Mouse (Mus musculus) ES-E14 (cell line): ENCODE measurements around the gene Wiz. TPM values are rescaled to one million over a fixed set of nuclear protein-coding genes. Genes with fewer than 3 reads are reported as not detected.

Experiments
- DNase-seq: peaks from one replicate; pipeline ENCODE4 v3.0.0-alpha.2; 2013; ENCODE audit warnings: low read depth, low spot score
- H3K27ac ChIP-seq: 2 replicates; pipeline ENCODE4 v1.5.1; 2012; ENCODE audit warnings: low read depth, mild to moderate bottlenecking, low read length, moderate library complexity, mixed read lengths; ENCODE audit not compliant: poor library complexity, insufficient read depth, severe bottlenecking
- H3K36me3 ChIP-seq: 2 replicates; pipeline ENCODE4 v1.6.1; 2012; ENCODE audit warnings: mild to moderate bottlenecking, low read length, moderate library complexity, mixed read lengths; ENCODE audit not compliant: control insufficient read depth, poor library complexity, insufficient read depth, severe bottlenecking
- H3K4me1 ChIP-seq, 2 experiments: fragments of 150-350 bp in 1 of 2; sonication (generic) in 1 of 2; 2 replicates each; pipeline ENCODE4 v1.6.1; 2012; ENCODE audit warnings: low read length in 2 of 2, mild to moderate bottlenecking in 1 of 2, mixed read lengths in 1 of 2; ENCODE audit not compliant: control insufficient read depth in 2 of 2, insufficient read depth in 2 of 2, poor library complexity in 1 of 2
- H3K4me3 ChIP-seq, 2 experiments: fragments of 150-350 bp in 1 of 2; sonication (generic) in 1 of 2; 2 replicates each; pipeline ENCODE4 v1.5.1; 2012; ENCODE audit warnings: low read length in 2 of 2, low read depth in 1 of 2, mild to moderate bottlenecking in 1 of 2, mixed read lengths in 1 of 2; ENCODE audit not compliant: insufficient read depth in 1 of 2, poor library complexity in 1 of 2, severe bottlenecking in 1 of 2
- H3K9ac ChIP-seq: 2 replicates; pipeline ENCODE4 v1.6.1; 2012; ENCODE audit warnings: low read depth, mild to moderate bottlenecking, low read length, mixed read lengths; ENCODE audit not compliant: poor library complexity, insufficient read depth, severe bottlenecking
- H3K9me3 ChIP-seq: fragments of 150-350 bp; sonication (generic); 2 replicates; pipeline ENCODE4 v1.6.1; 2012; ENCODE audit warnings: low read depth, mild to moderate bottlenecking, low read length; ENCODE audit not compliant: control insufficient read depth, insufficient read depth
- CHD2 ChIP-seq: IDR thresholded peaks from 2 replicates; pipeline ENCODE4 v1.6.1; 2014; ENCODE audit warnings: mild to moderate bottlenecking, low read depth, low read length, inconsistent platforms
- HCFC1 ChIP-seq: IDR thresholded peaks from 2 replicates; pipeline ENCODE4 v1.6.1; 2012; ENCODE audit warnings: low read length, inconsistent platforms, borderline replicate concordance; ENCODE audit not compliant: insufficient read depth
- MAFK ChIP-seq: IDR thresholded peaks from 2 replicates; pipeline ENCODE4 v1.6.1; 2014; ENCODE audit warnings: mild to moderate bottlenecking, low read depth, low read length, inconsistent platforms; ENCODE audit not compliant: insufficient read depth
- ZC3H11A ChIP-seq: IDR thresholded peaks from 2 replicates; pipeline ENCODE4 v1.6.1; 2012; ENCODE audit warnings: low read depth, mild to moderate bottlenecking, inconsistent platforms, low read length, borderline replicate concordance
- ZNF384 ChIP-seq: IDR thresholded peaks from 2 replicates; pipeline ENCODE4 v1.6.1; 2012; ENCODE audit warnings: low read depth, low read length, inconsistent platforms
- in situ Hi-C, 2 experiments: fragments of 600-800 bp; cut with MboI; formaldehyde crosslinking; loops; one replicate each; pipeline ENCODE4 v1.15.1; 2025; ENCODE audit warnings: low sequenced_read_pairs in 2 of 2, inconsistent platforms in 1 of 2; ENCODE audit not compliant: unreplicated experiment in 2 of 2
- total RNA-seq: library from RNA; depleted of rRNA; stranded (reverse); fragments of 300-350 nt; gene quantifications from 2 replicates; pipeline ENCODE4 v1.2.3, GENCODE M21; 2012

Gene Wiz
- total RNA-seq, 1 experiment: 10.4 TPM

DNA sequence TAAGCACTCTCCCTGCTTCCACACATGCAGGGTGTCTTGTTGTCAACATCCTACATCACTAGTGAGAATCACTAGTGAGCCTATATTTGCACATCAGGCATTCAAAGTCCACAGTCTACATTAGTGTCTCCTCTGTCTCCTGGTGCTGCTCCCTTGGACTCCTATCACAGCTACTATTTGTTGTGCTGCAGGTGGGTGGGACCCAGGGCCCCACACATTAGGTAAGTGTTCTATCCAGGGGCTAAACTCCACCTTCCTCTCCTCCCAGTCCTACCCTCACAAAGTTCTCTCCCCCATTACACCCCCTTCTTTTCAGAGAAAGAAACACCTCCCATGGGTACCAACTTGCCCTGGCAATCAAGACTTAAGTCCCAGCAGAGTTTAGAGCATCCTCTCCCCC lies 37.4 kb upstream of the Wiz start:
- in situ Hi-C loops: no loop called here
- no peak overlapping the region for H3K9ac ChIP-seq
- no peak for TF ChIP-seq ZNF384
- TF ChIP-seq ZC3H11A: no peak
- TF ChIP-seq MAFK: no peak
- TF ChIP-seq HCFC1: no peak
- TF ChIP-seq CHD2: no peak
- no peak overlapping the region for H3K4me3 ChIP-seq
- DNase-seq: no peak
- H3K27ac ChIP-seq: no peak overlapping the region
- H3K36me3 ChIP-seq: no peaks in the 10 kb centered on the region
- H3K4me1 ChIP-seq: no peaks in the 10 kb centered on the region
- H3K9me3 ChIP-seq: no peaks in the 10 kb centered on the region

DNA sequence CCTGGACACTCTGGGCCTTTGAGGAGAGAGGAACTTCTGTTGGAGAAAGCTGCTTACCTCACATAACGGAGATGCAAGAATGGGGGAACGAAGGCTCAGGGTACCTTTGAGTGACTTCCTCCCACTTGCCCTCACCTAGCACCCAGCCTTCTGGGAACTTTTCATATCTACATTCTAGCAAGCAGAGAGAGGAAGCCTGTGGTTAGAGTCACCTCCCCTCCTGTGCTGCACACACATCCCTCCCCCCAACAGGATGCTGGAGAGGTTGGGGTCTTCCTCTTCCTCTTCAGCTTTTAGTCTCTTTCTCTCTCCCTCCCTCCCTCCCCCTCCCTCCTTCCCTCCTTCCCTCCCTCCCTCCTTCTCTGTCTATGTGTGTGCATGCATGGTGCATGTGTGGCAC lies 34.8 kb upstream of the Wiz start, which contains the start of gene Pglyrp2:
Gene Pglyrp2, minus strand, starts transcription at position 134 of the 400 bp plus-strand sequence.
- no peaks in the 10 kb centered on the region for H3K4me1 ChIP-seq
- no peak within 1 kb of the TSS for H3K27ac ChIP-seq
- in situ Hi-C loops: no loop called here
- no peak within 1 kb of the TSS for H3K9ac ChIP-seq
- H3K36me3 ChIP-seq: no peaks in the 10 kb centered on the region
- TF ChIP-seq HCFC1 (no peak), ZNF384 (no peak), ZC3H11A (no peak), CHD2 (no peak), MAFK (no peak)
- no peaks in the 10 kb centered on the region for H3K9me3 ChIP-seq
- H3K4me3 ChIP-seq: no peak within 1 kb of the TSS
- DNase-seq: no peak

DNA sequence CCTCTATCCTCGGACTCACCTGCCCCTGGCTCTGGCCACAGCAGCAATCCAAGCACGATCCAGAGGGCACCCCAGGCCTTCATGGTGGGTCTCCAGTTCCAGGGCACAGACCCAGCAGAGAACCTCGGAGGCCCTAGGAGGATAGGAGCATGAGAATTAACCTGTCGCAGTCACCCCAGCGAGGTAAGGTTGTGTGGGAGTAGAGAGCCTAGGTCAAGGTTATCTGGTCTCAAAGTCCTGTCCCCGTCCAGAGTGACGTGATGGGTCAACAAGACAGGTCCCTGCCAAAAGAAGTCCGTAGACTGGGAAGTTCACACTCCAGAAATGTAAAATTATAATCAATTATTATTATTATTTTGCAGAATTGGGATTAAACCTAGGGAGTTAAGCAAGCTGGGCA lies 31.5 kb upstream of the Wiz start:
- Histone ChIP-seq H3K9ac (no peak overlapping the region), H3K4me1 (peaks cover 0 to 2% of the 10 kb centered on the region in 2 experiments; a peak in 1 of 4 replicates), H3K27ac (no peak overlapping the region), H3K4me3 (no peak overlapping the region), H3K36me3 (no peaks in the 10 kb centered on the region), H3K9me3 (no peaks in the 10 kb centered on the region)
- no peak for DNase-seq
- in situ Hi-C loops: no loop called here
- no peak for TF ChIP-seq HCFC1
- no peak for TF ChIP-seq ZNF384
- TF ChIP-seq MAFK: no peak
- TF ChIP-seq CHD2: no peak

DNA sequence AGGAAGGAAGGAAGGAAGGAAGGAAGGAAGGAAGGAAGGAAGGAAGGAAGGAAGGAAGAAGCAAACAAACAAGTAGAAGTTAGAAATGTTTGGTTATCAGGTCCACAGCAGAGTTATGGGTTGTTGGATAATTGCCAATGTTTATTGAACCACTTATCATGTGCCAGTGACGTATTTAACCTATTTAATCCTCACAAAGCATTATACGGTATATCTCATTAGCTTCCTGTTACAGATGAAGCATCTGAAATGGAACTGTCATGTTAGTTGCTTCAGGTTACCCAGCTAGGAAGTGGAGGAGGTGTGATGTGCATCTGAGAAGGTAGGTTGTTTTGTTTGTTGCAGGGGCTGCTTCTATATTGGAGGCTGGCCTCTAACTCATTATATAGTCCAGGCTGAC lies 30.8 kb upstream of the Wiz start:
- no peak overlapping the region for H3K9ac ChIP-seq
- no peak for TF ChIP-seq CHD2
- TF ChIP-seq HCFC1: no peak
- TF ChIP-seq MAFK: no peak
- TF ChIP-seq ZC3H11A: no peak
- TF ChIP-seq ZNF384: no peak
- in situ Hi-C loops: no loop called here

DNA sequence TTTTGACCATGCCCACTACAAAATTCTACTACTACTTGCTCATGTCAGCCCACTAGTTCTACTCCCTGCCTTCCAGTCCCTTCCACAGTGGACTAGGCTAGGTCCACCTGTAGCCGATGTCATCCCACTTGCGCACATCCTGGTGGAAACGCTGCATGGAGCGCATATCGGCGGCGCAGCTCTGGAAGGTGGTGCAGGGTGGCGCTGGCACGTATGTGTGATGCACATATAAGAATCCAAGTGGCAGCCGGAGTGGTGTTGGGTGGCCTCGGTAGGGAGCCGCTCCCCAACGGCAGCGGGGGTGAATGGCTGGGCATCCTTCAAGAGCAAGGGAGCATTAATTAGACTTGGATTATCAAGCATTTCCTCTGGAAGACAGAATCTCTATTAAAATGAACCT lies 27.5 kb upstream of the Wiz start:
- DNase-seq: no peak
- H3K9ac ChIP-seq: no peak overlapping the region
- in situ Hi-C loops: no loop called here
- no peak overlapping the region for H3K4me3 ChIP-seq
- no peaks in the 10 kb centered on the region for H3K36me3 ChIP-seq
- no peak overlapping the region for H3K27ac ChIP-seq
- no peaks in the 10 kb centered on the region for H3K9me3 ChIP-seq
- TF ChIP-seq MAFK (no peak), ZNF384 (no peak), HCFC1 (no peak), ZC3H11A (no peak), CHD2 (no peak)
- H3K4me1 ChIP-seq: peaks cover 0 to 2% of the 10 kb centered on the region in 2 experiments; a peak in 1 of 4 replicates

More for the DNA sequence above, 30.8 kb upstream of the Wiz start:
- Histone ChIP-seq H3K4me3 (no peak overlapping the region), H3K9me3 (no peaks in the 10 kb centered on the region), H3K27ac (no peak overlapping the region), H3K36me3 (no peaks in the 10 kb centered on the region), H3K4me1 (peaks cover 0 to 2% of the 10 kb centered on the region in 2 experiments; a peak in 1 of 4 replicates)
- no peak for DNase-seq
